Mouse (Mus musculus) hindbrain, postnatal 0 days (tissue): Measurements from ENCODE around the gene Pax8. TPM values are rescaled to one million over a fixed set of nuclear protein-coding genes. Genes with fewer than 3 reads are reported as not detected.

Source experiments
- ATAC-seq: fragments of 200-750 bp; cut with Nextera tagmentation; 2 replicates; pipeline ENCODE4 v1.8.0; 2017; ENCODE audit warnings: mild to moderate bottlenecking, moderate TSS enrichment, moderate library complexity
- DNase-seq: peaks from one replicate; pipeline ENCODE4 v3.0.0-alpha.2; 2015; ENCODE audit warnings: low spot score
- H3K27ac ChIP-seq: fragments of 300-500 bp; sonication (generic); 2 replicates; pipeline ENCODE4 v1.5.1; 2014; ENCODE audit warnings: mild to moderate bottlenecking
- H3K27me3 ChIP-seq: fragments of 300-500 bp; sonication (generic); 2 replicates; pipeline ENCODE4 v1.6.1; 2014; ENCODE audit warnings: low read length, mixed read lengths; ENCODE audit not compliant: insufficient read depth
- H3K36me3 ChIP-seq: fragments of 300-500 bp; sonication (generic); 2 replicates; pipeline ENCODE4 v1.6.1; 2014; ENCODE audit warnings: low read length, mixed read lengths; ENCODE audit not compliant: insufficient read depth
- H3K4me1 ChIP-seq: fragments of 300-500 bp; sonication (generic); 2 replicates; pipeline ENCODE4 v1.6.1; 2014; ENCODE audit warnings: antibody characterized with exemption, low read length, mixed read lengths; ENCODE audit not compliant: insufficient read depth
- H3K4me2 ChIP-seq: fragments of 300-500 bp; sonication (generic); 2 replicates; pipeline ENCODE4 v1.6.1; 2014; ENCODE audit warnings: low read depth, mild to moderate bottlenecking, low read length, moderate library complexity, mixed read lengths
- H3K4me3 ChIP-seq: fragments of 300-500 bp; sonication (generic); 2 replicates; pipeline ENCODE4 v1.5.1; 2014; ENCODE audit warnings: low read length
- H3K9ac ChIP-seq: fragments of 300-500 bp; sonication (generic); replicated peaks from 2 replicates; pipeline ENCODE4 v1.6.1; 2014; ENCODE audit warnings: mild to moderate bottlenecking, low read length, moderate library complexity, mixed read lengths
- H3K9me3 ChIP-seq: fragments of 300-500 bp; sonication (generic); 2 replicates; pipeline ENCODE4 v1.6.1; 2016; ENCODE audit warnings: low read length, mixed read lengths
- CTCF ChIP-seq: IDR thresholded peaks from 2 replicates; pipeline ENCODE4 v1.5.1; 2016; ENCODE audit warnings: antibody characterized with exemption, control low read depth, low read depth
- WGBS: fragments of 180-500 bp; shearing (Covaris S2); extraction: QIAGEN DNeasy Blood & Tissue Kit; methylation state at CpG from one replicate; pipeline ENCODE4 v1.1.7; 2014; 5-methylcytosine and 5-hydroxymethylcytosine counted together
- polyA plus RNA-seq: library from polyadenylated mRNA; unstranded; fragments of >200 nt; fragmentation: Nextera tagmentation; extraction: Ambion mirVana; gene quantifications from 2 replicates; pipeline ENCODE4 v1.2.1, GENCODE M21; 2015
- total RNA-seq: library from RNA; depleted of rRNA; stranded (reverse); fragments of >200 nt; gene quantifications from 2 replicates; pipeline ENCODE4 v1.2.3, GENCODE M21; 2014; rRNA removed

Gene Pax8
- total and polyA plus RNA-seq, 2 experiments from 2014 or later: 16.3 to 32.0 TPM

GRCm38 (mm10) chr2:24386158-24386963, 89.0 kb downstream of the Pax8 start:
- Histone ChIP-seq H3K9me3 (no peaks in the 10 kb centered on the region), H3K36me3 (no peaks in the 10 kb centered on the region), H3K27ac (no peak overlapping the region), H3K27me3 (no peaks in the 10 kb centered on the region), H3K4me3 (no peak overlapping the region), H3K4me2 (no peak overlapping the region), H3K4me1 (no peaks in the 10 kb centered on the region), H3K9ac (no peak overlapping the region)
- no peak for TF ChIP-seq CTCF
- 89% methylated on average over 21 of the region's 21 CpGs for WGBS
- no peak for ATAC-seq
- DNase-seq: no peak

GRCm38 (mm10) chr2:24385111-24385961, 90.1 kb downstream of the Pax8 start:
- WGBS: 80% methylated on average over 14 of the region's 14 CpGs
- ATAC-seq: no peak
- Histone ChIP-seq H3K9ac (no peak overlapping the region), H3K4me1 (no peaks in the 10 kb centered on the region), H3K27ac (no peak overlapping the region), H3K27me3 (no peaks in the 10 kb centered on the region), H3K4me3 (no peak overlapping the region), H3K9me3 (no peaks in the 10 kb centered on the region), H3K4me2 (no peak overlapping the region), H3K36me3 (no peaks in the 10 kb centered on the region)
- no peak for DNase-seq
- TF ChIP-seq CTCF: no peak

- H3K9ac ChIP-seq: no peak overlapping the region
- H3K36me3 ChIP-seq: no peaks in the 10 kb centered on the region
- no peaks in the 10 kb centered on the region for H3K4me1 ChIP-seq
- no peaks in the 10 kb centered on the region for H3K27me3 ChIP-seq
- TF ChIP-seq CTCF: no peak
- no peak overlapping the region for H3K27ac ChIP-seq
- no peaks in the 10 kb centered on the region for H3K9me3 ChIP-seq
- no peak overlapping the region for H3K4me3 ChIP-seq
- no peak for DNase-seq
- no peak for ATAC-seq
- no peak overlapping the region for H3K4me2 ChIP-seq
Measured at GRCm38 (mm10) chr2:24384393-24384792, 91.0 kb downstream of the Pax8 start.

- no peaks in the 10 kb centered on the region for H3K36me3 ChIP-seq
- no peak for TF ChIP-seq CTCF
- WGBS: 83% methylated on average over 3 of the region's 3 CpGs
- H3K9me3 ChIP-seq: no peaks in the 10 kb centered on the region
- ATAC-seq (no peak), DNase-seq (no peak)
- no peak overlapping the region for H3K4me3 ChIP-seq
- H3K4me2 ChIP-seq: no peak overlapping the region
- H3K9ac ChIP-seq: no peak overlapping the region
- no peaks in the 10 kb centered on the region for H3K27me3 ChIP-seq
- H3K4me1 ChIP-seq: no peaks in the 10 kb centered on the region
- no peak overlapping the region for H3K27ac ChIP-seq
Measured at GRCm38 (mm10) chr2:24383636-24384035, 91.8 kb downstream of the Pax8 start.

GRCm38 (mm10) chr2:24382456-24383230, 92.8 kb downstream of the Pax8 start:
- no peak for DNase-seq
- TF ChIP-seq CTCF: no peak
- no peaks in the 10 kb centered on the region for H3K36me3 ChIP-seq
- no peak overlapping the region for H3K4me3 ChIP-seq
- no peak overlapping the region for H3K4me2 ChIP-seq
- no peak overlapping the region for H3K9ac ChIP-seq
- no peak overlapping the region for H3K27ac ChIP-seq
- ATAC-seq: no peak
- no peaks in the 10 kb centered on the region for H3K27me3 ChIP-seq
- WGBS: 84% methylated on average over 9 of the region's 9 CpGs
- H3K4me1 ChIP-seq: no peaks in the 10 kb centered on the region
- no peaks in the 10 kb centered on the region for H3K9me3 ChIP-seq

DNA sequence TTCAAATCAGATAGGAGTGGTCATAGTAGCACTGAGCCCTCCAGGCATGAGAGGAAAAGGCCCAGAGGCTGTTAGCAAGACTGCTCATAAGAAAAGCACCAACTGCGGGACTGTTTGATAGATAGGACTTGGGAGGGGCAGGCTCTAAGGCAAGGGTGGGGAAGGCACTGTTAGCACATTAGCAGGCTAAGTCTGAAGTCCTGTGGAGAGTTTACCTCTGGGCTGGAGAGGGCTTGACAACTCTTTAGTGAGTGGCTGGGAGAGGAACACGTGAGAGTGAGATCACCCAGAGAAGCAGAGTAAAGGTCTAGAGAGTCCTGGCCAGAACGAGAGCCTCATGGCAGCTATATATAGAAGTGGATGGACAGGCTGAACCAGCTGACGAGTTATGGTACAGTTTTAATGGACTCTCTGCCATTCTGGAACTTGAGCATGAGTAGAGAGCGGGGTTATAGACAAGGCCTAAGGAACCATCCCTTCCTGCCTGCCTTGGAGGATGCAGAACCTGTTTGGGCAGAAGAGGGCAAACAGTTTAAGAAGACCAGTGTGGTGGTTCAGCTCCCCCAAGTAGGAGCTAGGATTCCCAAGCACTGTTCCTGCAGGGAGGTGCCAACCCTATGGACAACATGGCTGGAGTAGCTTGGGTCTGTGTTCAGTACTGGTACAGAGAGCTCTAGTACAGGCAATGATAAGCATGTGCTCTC, 96.5 kb downstream of the Pax8 start:
- no peak for TF ChIP-seq CTCF
- H3K9ac ChIP-seq: no peak overlapping the region
- DNase-seq (no peak), ATAC-seq (no peak)
- H3K9me3 ChIP-seq: no peaks in the 10 kb centered on the region
- H3K4me2 ChIP-seq: no peak overlapping the region
- no peaks in the 10 kb centered on the region for H3K36me3 ChIP-seq
- H3K27me3 ChIP-seq: no peaks in the 10 kb centered on the region
- no peak overlapping the region for H3K27ac ChIP-seq
- 87% methylated on average over 5 of the region's 5 CpGs for WGBS
- no peaks in the 10 kb centered on the region for H3K4me1 ChIP-seq
- no peak overlapping the region for H3K4me3 ChIP-seq

Other genes with a start within 250 kb of the Pax8 start
- gene Il1f5, start 198.6 kb downstream of the Pax8 start, total RNA-seq: not detected in 2 replicates
- gene Il1f5, start 198.6 kb downstream of the Pax8 start, polyA plus RNA-seq: not detected in 2 replicates
- gene Il1f10, start 184.4 kb downstream of the Pax8 start, total RNA-seq: not detected in 2 replicates
- not detected in 2 replicates for gene Il1f10, start 184.4 kb downstream of the Pax8 start, polyA plus RNA-seq
- gene Il1rn, start 138.7 kb downstream of the Pax8 start, total RNA-seq: not detected in 2 replicates
- gene Il1rn, start 138.7 kb downstream of the Pax8 start, polyA plus RNA-seq: 0.13 and 0.16 TPM in 2 replicates
- 1.3 and 7.0 TPM in 2 replicates for gene Psd4, start 108.0 kb downstream of the Pax8 start, total RNA-seq
- 0.71 and 1.2 TPM in 2 replicates for gene Psd4, start 108.0 kb downstream of the Pax8 start, polyA plus RNA-seq